Mouse (Mus musculus) CH12.LX (cell line): ENCODE results near the gene Acp2. TPM values are rescaled to one million over a fixed set of nuclear protein-coding genes. Genes with fewer than 3 reads are reported as not detected.

Source experiments
- DNase-seq: peaks from one replicate; pipeline ENCODE4 v3.0.0-alpha.2; 2013; ENCODE audit errors: extremely low read depth
- H3K27ac ChIP-seq: 2 replicates; pipeline ENCODE4 v1.5.1; 2012; ENCODE audit warnings: low read depth, mild to moderate bottlenecking, control low read depth, moderate library complexity; ENCODE audit not compliant: insufficient read depth
- H3K27me3 ChIP-seq: replicated peaks from 2 replicates; pipeline ENCODE3; 2012; ENCODE audit warnings: inconsistent platforms
- H3K36me3 ChIP-seq, 2 experiments: replicated peaks in 1 of 2; 2 replicates each; pipeline versions ENCODE3 to v1.6.1; 2012; ENCODE audit warnings: inconsistent platforms in 1 of 2, low read length in 1 of 2, mild to moderate bottlenecking in 1 of 2, mixed read lengths in 1 of 2, moderate library complexity in 1 of 2; ENCODE audit not compliant: control insufficient read depth in 1 of 2, insufficient read depth in 1 of 2
- H3K4me1 ChIP-seq, 2 experiments: 2 replicates each; pipeline ENCODE4 v1.6.1; 2012; ENCODE audit warnings: inconsistent platforms in 1 of 2, moderate library complexity in 1 of 2; ENCODE audit not compliant: insufficient read depth in 2 of 2, control insufficient read depth in 1 of 2
- H3K4me2 ChIP-seq: 2 replicates; pipeline ENCODE4 v1.6.1; 2012; ENCODE audit warnings: low read depth, mild to moderate bottlenecking, control low read depth; ENCODE audit not compliant: poor library complexity, insufficient read depth, severe bottlenecking
- H3K4me3 ChIP-seq, 3 experiments: fragments of 150-350 bp in 1 of 3; sonication (generic) in 1 of 3; replicated peaks in 1 of 3; 2 replicates each; pipeline versions ENCODE3 to v1.5.1; 2011 to 2012; ENCODE audit warnings: low read depth in 2 of 3, low read length in 2 of 3, mild to moderate bottlenecking in 2 of 3, moderate library complexity in 2 of 3, control low read depth in 1 of 3, improper control_type of control experiment in 1 of 3, inconsistent platforms in 1 of 3, mixed read lengths in 1 of 3; ENCODE audit not compliant: poor library complexity in 1 of 3
- H3K79me2 ChIP-seq: replicated peaks from 2 replicates; pipeline ENCODE4 v1.6.1; 2012; ENCODE audit warnings: mild to moderate bottlenecking, moderate library complexity; ENCODE audit not compliant: control insufficient read depth, poor library complexity, insufficient read depth, severe bottlenecking; ENCODE audit errors: extremely low read depth
- H3K9ac ChIP-seq: 2 replicates; pipeline ENCODE4 v1.6.1; 2012; ENCODE audit warnings: low read depth, mild to moderate bottlenecking, control low read depth, moderate library complexity; ENCODE audit not compliant: insufficient read depth
- H3K9me3 ChIP-seq: replicated peaks from 2 replicates; pipeline ENCODE3; 2012; ENCODE audit warnings: low read length, inconsistent platforms, mixed read lengths
- BHLHE40 ChIP-seq: IDR thresholded peaks from 2 replicates; pipeline ENCODE4 v1.6.1; 2011; ENCODE audit warnings: mild to moderate bottlenecking, low read depth, low read length, improper control_type of control experiment
- CTCF ChIP-seq, 2 experiments: IDR thresholded peaks in 1 of 2; conservative IDR thresholded peaks in 1 of 2; 2 replicates each; pipeline ENCODE4 v1.5.1; 2011 to 2012; ENCODE audit warnings: low read depth in 2 of 2, low read length in 2 of 2, improper control_type of control experiment in 1 of 2, inconsistent platforms in 1 of 2, mild to moderate bottlenecking in 1 of 2, moderate library complexity in 1 of 2
- E2F4 ChIP-seq: IDR thresholded peaks from 2 replicates; pipeline ENCODE4 v1.6.1; 2011; ENCODE audit warnings: low read depth, low read length, improper control_type of control experiment; ENCODE audit not compliant: insufficient replicate concordance
- HCFC1 ChIP-seq: IDR thresholded peaks from 2 replicates; pipeline ENCODE4 v1.6.1; 2012; ENCODE audit warnings: low read depth, mild to moderate bottlenecking, inconsistent platforms, low read length, improper control_type of control experiment
- JUN ChIP-seq: IDR thresholded peaks from 2 replicates; pipeline ENCODE4 v1.6.1; 2011; ENCODE audit warnings: low read depth, mild to moderate bottlenecking, low read length, improper control_type of control experiment, moderate library complexity; ENCODE audit not compliant: insufficient read depth
- KAT2A ChIP-seq: IDR thresholded peaks from 2 replicates; pipeline ENCODE4 v1.6.1; 2012; ENCODE audit warnings: low read length, improper control_type of control experiment, inconsistent platforms; ENCODE audit not compliant: insufficient replicate concordance
- MAFK ChIP-seq: IDR thresholded peaks from 2 replicates; pipeline ENCODE4 v1.6.1; 2011; ENCODE audit warnings: low read length, improper control_type of control experiment; ENCODE audit not compliant: insufficient replicate concordance
- MAX ChIP-seq: IDR thresholded peaks from 2 replicates; pipeline ENCODE4 v1.6.1; 2011; ENCODE audit warnings: low read length, improper control_type of control experiment
- MEF2A ChIP-seq: IDR thresholded peaks from 2 replicates; pipeline ENCODE4 v1.6.1; 2014; ENCODE audit warnings: low read depth, mild to moderate bottlenecking, inconsistent platforms, low read length, improper control_type of control experiment, borderline replicate concordance
- MXI1 ChIP-seq: IDR thresholded peaks from 2 replicates; pipeline ENCODE4 v1.6.1; 2011; ENCODE audit warnings: mild to moderate bottlenecking, low read depth, low read length, improper control_type of control experiment
- MYC ChIP-seq: IDR thresholded peaks from 2 replicates; pipeline ENCODE4 v1.6.1; 2011; ENCODE audit warnings: low read depth, mild to moderate bottlenecking, improper control_type of control experiment, low read length
- NRF1 ChIP-seq: IDR thresholded peaks from 2 replicates; pipeline ENCODE4 v1.6.1; 2014; ENCODE audit warnings: low read depth, mild to moderate bottlenecking, inconsistent platforms, low read length, improper control_type of control experiment, moderate library complexity
- POLR2A ChIP-seq: IDR thresholded peaks from 2 replicates; pipeline ENCODE4 v1.6.1; 2011; ENCODE audit warnings: low read depth, mild to moderate bottlenecking, improper control_type of control experiment, low read length
- SMC3 ChIP-seq: IDR thresholded peaks from 2 replicates; pipeline ENCODE4 v1.6.1; 2011; ENCODE audit warnings: low read depth, low read length, improper control_type of control experiment
- USF1 ChIP-seq: IDR thresholded peaks from 2 replicates; pipeline ENCODE4 v1.6.1; 2014; ENCODE audit warnings: low read depth, mild to moderate bottlenecking, inconsistent platforms, low read length, improper control_type of control experiment
- USF2 ChIP-seq: conservative IDR thresholded peaks from 2 replicates; pipeline ENCODE4 v1.6.1; 2011; ENCODE audit warnings: low read depth, low read length, improper control_type of control experiment
- ZNF384 ChIP-seq: IDR thresholded peaks from 2 replicates; pipeline ENCODE4 v1.6.1; 2012; ENCODE audit warnings: low read depth, low read length, improper control_type of control experiment, inconsistent platforms
- dilution Hi-C: fragments of 300-500 bp; cut with MboI; formaldehyde crosslinking; loops from 2 replicates; pipeline ENCODE4 v1.14.3; 2020; ENCODE audit warnings: low sequenced_read_pairs; ENCODE audit not compliant: extremely low pct_unique_long_range_greater_than_20kb, extremely low pct_ligation_motif_present
- in situ Hi-C: fragments of 300-500 bp; cut with MboI; formaldehyde crosslinking; loops from 3 replicates; pipeline ENCODE4 v1.14.3; 2019; ENCODE audit warnings: low sequenced_read_pairs, low pct_ligation_motif_present, low pct_unique_long_range_greater_than_20kb, mixed read lengths
- polyA plus RNA-seq: library from polyadenylated mRNA; unstranded; fragments of >175 nt; gene quantifications from 2 replicates; pipeline ENCODE4 v1.2.1, GENCODE M21; 2012; ENCODE audit warnings: low read depth; ENCODE audit not compliant: insufficient read length
- total RNA-seq, 2 experiments: library from RNA; depleted of rRNA; stranded (reverse); fragments of 300-350 nt in 1 of 2; fragments of >200 nt in 1 of 2; gene quantifications; 2 replicates each; pipeline ENCODE4 v1.2.3; 2012 to 2014

The Acp2 gene
- total and polyA plus RNA-seq, 3 experiments, result 2.4 to 4.2 (median 3.1) TPM

GRCm38 (mm10) chr2:91167629-91168028, 35.1 kb upstream of the Acp2 start:
- H3K4me3 ChIP-seq, result no peak overlapping the region
- H3K36me3 ChIP-seq, result peaks cover 66 to 90% of the 10 kb centered on the region in 2 experiments
- no peaks in the 10 kb centered on the region for H3K27me3 ChIP-seq
- no peaks in the 10 kb centered on the region for H3K9me3 ChIP-seq
- no peak overlapping the region for H3K9ac ChIP-seq
- no peak for DNase-seq
- H3K27ac ChIP-seq, result no peak overlapping the region
- no peak overlapping the region for H3K4me2 ChIP-seq
- H3K79me2 ChIP-seq, result no peaks in the 10 kb centered on the region
- in situ Hi-C loops (no loop called here), dilution Hi-C loops (no loop called here)
- H3K4me1 ChIP-seq, result peaks cover 0 to 9% of the 10 kb centered on the region in 2 experiments; a peak in 1 of 4 replicates
- TF ChIP-seq POLR2A, result no peak
- no peak for TF ChIP-seq USF2
- TF ChIP-seq MAFK, result no peak
- no peak for TF ChIP-seq USF1
- TF ChIP-seq SMC3, result no peak

DNA sequence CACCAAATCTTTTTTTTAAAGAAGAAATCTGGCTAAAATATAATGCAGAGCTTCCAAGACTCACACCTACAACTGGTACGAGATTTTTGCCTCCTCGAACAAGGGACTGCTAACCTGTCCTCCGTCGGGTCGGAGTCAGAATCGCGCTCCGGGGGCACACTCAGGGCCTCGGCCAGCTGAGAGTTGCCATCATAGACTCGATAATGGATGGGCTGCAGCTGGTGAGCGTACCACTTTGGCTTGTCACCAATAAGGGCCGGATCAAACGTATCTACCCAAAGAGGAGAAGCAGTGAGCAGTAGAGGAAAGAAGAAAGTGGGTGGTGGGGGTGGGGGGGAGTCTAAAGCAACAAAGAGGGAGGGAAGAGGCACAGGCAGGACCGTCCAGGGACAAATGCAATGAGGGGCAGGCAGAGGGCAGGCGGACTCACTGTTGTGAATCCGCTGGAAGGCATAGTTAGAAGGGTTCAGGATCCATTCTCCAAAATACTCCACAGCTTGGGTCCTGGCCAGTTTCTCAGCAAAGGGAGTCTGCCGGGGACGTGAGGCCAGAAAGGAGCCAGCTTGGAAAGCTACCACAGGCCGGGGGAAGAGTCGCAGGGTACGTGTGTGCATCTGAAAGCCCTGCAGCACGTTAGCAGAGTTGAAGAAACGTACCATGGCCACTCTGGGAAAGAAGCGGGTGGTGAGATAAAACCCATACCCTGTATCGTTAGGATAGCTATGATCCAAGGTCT, 32.9 kb upstream of the Acp2 start:
- H3K4me2 ChIP-seq, result no peak overlapping the region
- no peak for DNase-seq
- no peaks in the 10 kb centered on the region for H3K9me3 ChIP-seq
- peaks cover 58 to 87% of the 10 kb centered on the region in 2 experiments for H3K36me3 ChIP-seq
- H3K27me3 ChIP-seq, result no peaks in the 10 kb centered on the region
- TF ChIP-seq USF2 (no peak), JUN (no peak), USF1 (no peak), MAX (no peak), BHLHE40 (no peak), KAT2A (no peak), MEF2A (no peak), E2F4 (no peak), ZNF384 (no peak), CTCF (conservative IDR thresholded peaks at IDR 0.05 in 1 of 2, IDR thresholded peaks at IDR 0.05 in 1 of 2; ENCODE audit: low read depth in 2 of 2, low read length in 2 of 2) (no peak), NRF1 (no peak), MYC (no peak), HCFC1 (no peak), MXI1 (no peak)
- TF ChIP-seq, all 38 proteins: peak for 0
- no peak overlapping the region for H3K9ac ChIP-seq
- peaks cover 0 to 9% of the 10 kb centered on the region in 2 experiments; a peak in 1 of 4 replicates for H3K4me1 ChIP-seq
- dilution Hi-C loops, result no loop called here
- in situ Hi-C loops, result no loop called here
- H3K4me3 ChIP-seq, result no peak overlapping the region
- H3K27ac ChIP-seq, result no peak overlapping the region
- H3K79me2 ChIP-seq, result no peaks in the 10 kb centered on the region
